Mouse (Mus musculus) C2C12 (cell line): ENCODE data around the gene Vps11. TPM values are rescaled to one million over a fixed set of nuclear protein-coding genes. Genes with fewer than 3 reads are reported as not detected.

ENCODE experiments used
- H3K27me3 ChIP-seq: one replicate; pipeline ENCODE4 v1.6.1; 2011; ENCODE audit not compliant: control insufficient read depth, insufficient read depth, insufficient read length
- H3K36me3 ChIP-seq: one replicate; pipeline ENCODE4 v1.6.1; 2011; ENCODE audit not compliant: control insufficient read depth, insufficient read depth
- H3K4me3 ChIP-seq: one replicate; pipeline ENCODE4 v1.5.1; 2011; ENCODE audit warnings: mild to moderate bottlenecking, control low read depth; ENCODE audit not compliant: poor library complexity, insufficient read depth, severe bottlenecking
- H3K79me2 ChIP-seq: one replicate; pipeline ENCODE4 v1.6.1; 2011; ENCODE audit not compliant: control insufficient read depth, insufficient read depth
- H3K79me3 ChIP-seq: one replicate; pipeline ENCODE4 v1.6.1; 2011; ENCODE audit warnings: low read depth, control low read depth
- H3ac ChIP-seq: one replicate; pipeline ENCODE3; 2011; ENCODE audit warnings: low read depth; ENCODE audit not compliant: control insufficient read depth, insufficient read length
- CEBPB ChIP-seq: IDR thresholded peaks from one replicate; pipeline ENCODE4 v1.6.1; 2011; ENCODE audit warnings: low read depth, mild to moderate bottlenecking, control low read depth, moderate library complexity
- CTCF ChIP-seq: IDR thresholded peaks from one replicate; pipeline ENCODE4 v1.5.1; 2011; ENCODE audit not compliant: control insufficient read depth, insufficient read depth, insufficient read length
- FOSL1 ChIP-seq: IDR thresholded peaks from one replicate; pipeline ENCODE4 v1.8.0; 2011; ENCODE audit warnings: mild to moderate bottlenecking, low read length; ENCODE audit not compliant: poor library complexity, insufficient read depth, severe bottlenecking
- MAX ChIP-seq: IDR thresholded peaks from one replicate; pipeline ENCODE4 v1.6.1; 2011; ENCODE audit warnings: mild to moderate bottlenecking, control low read depth
- MYOD1 ChIP-seq: IDR thresholded peaks from one replicate; pipeline ENCODE4 v1.6.1; 2011; ENCODE audit warnings: low read depth; ENCODE audit not compliant: control insufficient read depth, insufficient read length
- MYOG ChIP-seq: IDR thresholded peaks from one replicate; pipeline ENCODE4 v1.6.1; 2011; ENCODE audit not compliant: control insufficient read depth, insufficient read length; ENCODE audit errors: extremely low read depth
- USF1 ChIP-seq: IDR thresholded peaks from one replicate; pipeline ENCODE4 v1.6.1; 2011; ENCODE audit warnings: low read depth, mild to moderate bottlenecking, control low read depth, moderate library complexity
- polyA plus RNA-seq: library from polyadenylated mRNA; unstranded; fragments of >200 nt; fragmentation: generic; extraction: Trizol; gene quantifications from one replicate; pipeline ENCODE4 v1.2.1, GENCODE M21; 2012; ENCODE audit warnings: missing spikeins

The Vps11 gene
- polyA plus RNA-seq, 1 experiment: 26.1 TPM

GRCm38 (mm10) chr9:44357207-44357606 is 4.3 kb downstream of the Vps11 start:
- Histone ChIP-seq H3K79me3 (no peaks in the 10 kb centered on the region), H3K27me3 (no peaks in the 10 kb centered on the region), H3K79me2 (peaks cover 13% of the 10 kb centered on the region), H3ac (no peak overlapping the region), H3K36me3 (peaks cover 45% of the 10 kb centered on the region), H3K4me3 (no peak overlapping the region)
- no peak for TF ChIP-seq USF1
- no peak for TF ChIP-seq MYOG
- TF ChIP-seq MAX: no peak
- TF ChIP-seq CEBPB: no peak
- no peak for TF ChIP-seq FOSL1
- no peak for TF ChIP-seq MYOD1
- TF ChIP-seq CTCF: no peak

- Histone ChIP-seq H3K27me3 (no peaks in the 10 kb centered on the region), H3K36me3 (peaks cover 58% of the 10 kb centered on the region), H3K79me2 (no peaks in the 10 kb centered on the region), H3ac (no peak overlapping the region), H3K79me3 (no peaks in the 10 kb centered on the region), H3K4me3 (no peak overlapping the region)
- TF ChIP-seq CTCF: no peak
- no peak for TF ChIP-seq MAX
- TF ChIP-seq USF1: no peak
- no peak for TF ChIP-seq MYOG
- no peak for TF ChIP-seq FOSL1
Measured at GRCm38 (mm10) chr9:44353142-44353541, 8.3 kb downstream of the Vps11 start.

GRCm38 (mm10) chr9:44352337-44352736 is 9.1 kb downstream of the Vps11 start:
- Histone ChIP-seq H3ac (no peak overlapping the region), H3K79me2 (no peaks in the 10 kb centered on the region), H3K36me3 (peaks cover 62% of the 10 kb centered on the region), H3K79me3 (no peaks in the 10 kb centered on the region), H3K27me3 (no peaks in the 10 kb centered on the region), H3K4me3 (no peak overlapping the region)
- TF ChIP-seq MYOD1: no peak
- no peak for TF ChIP-seq FOSL1
- no peak for TF ChIP-seq CEBPB
- no peak for TF ChIP-seq USF1
- no peak for TF ChIP-seq CTCF
- TF ChIP-seq MAX: no peak
- TF ChIP-seq MYOG: no peak

- Histone ChIP-seq H3K79me2 (no peaks in the 10 kb centered on the region), H3K36me3 (peaks cover 66% of the 10 kb centered on the region), H3K79me3 (no peaks in the 10 kb centered on the region), H3ac (no peak overlapping the region), H3K4me3 (no peak overlapping the region), H3K27me3 (no peaks in the 10 kb centered on the region)
- no peak for TF ChIP-seq CTCF
- TF ChIP-seq CEBPB: no peak
- TF ChIP-seq MYOD1: no peak
- TF ChIP-seq MYOG: no peak
- no peak for TF ChIP-seq FOSL1
- no peak for TF ChIP-seq MAX
- no peak for TF ChIP-seq USF1
Measured at GRCm38 (mm10) chr9:44351396-44351795, 10.1 kb downstream of the Vps11 start.

DNA sequence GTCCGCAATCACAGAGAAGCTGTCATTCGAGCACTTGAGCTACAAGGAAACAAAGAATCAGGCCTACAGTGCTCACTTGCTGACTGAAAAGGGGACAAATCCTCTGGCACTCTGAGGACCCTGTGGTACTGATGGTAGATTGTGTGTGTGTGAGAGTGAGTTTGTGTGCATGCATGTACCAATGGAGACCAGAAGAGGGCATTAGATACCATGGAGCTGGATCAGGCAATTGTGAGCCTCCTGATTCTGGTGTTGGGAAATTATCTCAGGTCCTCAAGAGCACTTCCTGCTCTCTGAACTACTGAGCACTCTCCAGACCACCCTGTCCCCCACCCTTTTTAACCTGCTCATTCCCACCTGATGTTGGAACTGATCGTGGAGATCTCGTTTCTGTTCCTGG is 12.9 kb downstream of the Vps11 start:
- H3K79me3 ChIP-seq: no peaks in the 10 kb centered on the region
- H3K27me3 ChIP-seq: no peaks in the 10 kb centered on the region
- TF ChIP-seq MYOD1 (no peak), MAX (no peak), CEBPB (no peak)
- no peak overlapping the region for H3ac ChIP-seq
- no peak overlapping the region for H3K4me3 ChIP-seq
- peaks cover 1% of the 10 kb centered on the region for H3K79me2 ChIP-seq
- H3K36me3 ChIP-seq: peaks cover 41% of the 10 kb centered on the region

GRCm38 (mm10) chr9:44347621-44348020 is 13.8 kb downstream of the Vps11 start:
- Histone ChIP-seq H3K36me3 (peaks cover 33% of the 10 kb centered on the region), H3K79me2 (peaks cover 10% of the 10 kb centered on the region), H3K27me3 (no peaks in the 10 kb centered on the region), H3K79me3 (peaks cover 4% of the 10 kb centered on the region), H3K4me3 (no peak overlapping the region), H3ac (no peak overlapping the region)
- TF ChIP-seq USF1: no peak
- TF ChIP-seq CEBPB: no peak
- no peak for TF ChIP-seq MYOD1
- TF ChIP-seq MAX: no peak
- no peak for TF ChIP-seq FOSL1
- TF ChIP-seq MYOG: no peak
- no peak for TF ChIP-seq CTCF
